ENCODE assay signal across 8 mouse cellular contexts in genomic region chr14:52196230-52197155, GRCm38 (mm10). TPM values are rescaled to one million over a fixed set of nuclear protein-coding genes. Genes with fewer than 3 reads are reported as not detected.
DNase-seq lines count a peak whose midpoint lies in the region; ATAC-seq and TF ChIP-seq lines count a peak whose summit lies in the region.

No protein-coding gene starts in this region.

- DNase-seq in layer of hippocampus, adult 11-12 months (ENCODE audit: low spot score): peak; percentile 23
- no peak for DNase-seq in layer of hippocampus, postnatal 36 days
- peak; percentile 22 for DNase-seq in CH12.LX (ENCODE audit: extremely low read depth)
- peak; percentile 6 for DNase-seq in heart, postnatal 0 days (ENCODE audit: low spot score)
- peak in 1 of 3 experiments; percentile 19 for DNase-seq in liver, embryonic 14.5 days (ENCODE audit: low read depth in 3 of 3, low spot score in 3 of 3)
- DNase-seq in spleen, postnatal 36 days (ENCODE audit: low spot score in 2 of 2): peak; percentile 8 to 11
- no peak for DNase-seq in adrenal gland, adult 2 months

- TF ChIP-seq CTCF in CH12.LX (conservative IDR thresholded peaks at IDR 0.05 in 1 of 2, IDR thresholded peaks at IDR 0.05 in 1 of 2; ENCODE audit: low read depth in 2 of 2, low read length in 2 of 2): no peak
- TF ChIP-seq CTCF in bone marrow macrophage, adult 2 months (IDR thresholded peaks at IDR 0.05; ENCODE audit: low read depth, low read length): no peak
- no peak for TF ChIP-seq CTCF in heart, postnatal 0 days (IDR thresholded peaks at IDR 0.05; ENCODE audit: low read depth)
- no peak for TF ChIP-seq CTCF in liver, embryonic 14.5 days (IDR thresholded peaks at IDR 0.05; ENCODE audit: low read depth)

- no peak for TF ChIP-seq POLR2A in CH12.LX (IDR thresholded peaks at IDR 0.05; ENCODE audit: low read depth, low read length)
- no peak for TF ChIP-seq POLR2A in bone marrow macrophage, adult 2 months (IDR thresholded peaks at IDR 0.05; ENCODE audit: borderline replicate concordance, low read depth, low read length)

- in situ Hi-C loops in CH12.LX (cut with MboI; ENCODE audit: low pct_ligation_motif_present, low pct_unique_long_range_greater_than_20kb, low sequenced_read_pairs): loop anchor here (10.0 kb wide), 1 partner anchor 138 kb away; no protein-coding TSS in a partner anchor

- peaks cover 52% of the 10 kb centered on the region for H3K79me2 ChIP-seq in CH12.LX (replicated peaks; ENCODE audit: control insufficient read depth, extremely low read depth, insufficient read depth, poor library complexity, severe bottlenecking)

- H3K36me3 ChIP-seq in CH12.LX (replicated peaks in 1 of 2; ENCODE audit: control insufficient read depth in 1 of 2, insufficient read depth in 1 of 2, low read length in 1 of 2): peaks cover 15 to 54% of the 10 kb centered on the region in 2 experiments
- H3K36me3 ChIP-seq in heart, postnatal 0 days (replicated peaks; ENCODE audit: control insufficient read depth, insufficient read depth, low read length): peaks cover 27% of the 10 kb centered on the region
- peaks cover 25% of the 10 kb centered on the region for H3K36me3 ChIP-seq in liver, embryonic 14.5 days (replicated peaks; ENCODE audit: control insufficient read depth, insufficient read depth, low read depth)

- WGBS in heart, postnatal 0 days: 1% methylated on average over 50 of the region's 59 CpGs
- WGBS in liver, embryonic 14.5 days (ENCODE audit: insufficient replicate concordance): under 1% methylated on average over 58 of the region's 59 CpGs

- no peaks in the 10 kb centered on the region for H3K27me3 ChIP-seq in CH12.LX (replicated peaks)
- no peaks in the 10 kb centered on the region for H3K27me3 ChIP-seq in heart, postnatal 0 days (ENCODE audit: control insufficient read depth, insufficient read depth, low read length)
- H3K27me3 ChIP-seq in liver, embryonic 14.5 days (ENCODE audit: control insufficient read depth, insufficient read depth, low read length): no peaks in the 10 kb centered on the region

- TF ChIP-seq RAD21 in CH12.LX (IDR thresholded peaks at IDR 0.05; ENCODE audit: low read depth, low read length): no peak

- H3K4me2 ChIP-seq in CH12.LX (ENCODE audit: insufficient read depth, low read depth, poor library complexity, severe bottlenecking): peak overlapping the region; percentile 99
- peak overlapping the region; percentile 94 for H3K4me2 ChIP-seq in heart, postnatal 0 days (ENCODE audit: low read depth, low read length)
- H3K4me2 ChIP-seq in liver, embryonic 14.5 days (ENCODE audit: low read depth): peak overlapping the region; percentile 93

- peaks cover 5 to 39% of the 10 kb centered on the region in 2 experiments; a peak in 3 of 4 replicates for H3K4me1 ChIP-seq in CH12.LX (ENCODE audit: control insufficient read depth in 1 of 2, insufficient read depth in 2 of 2)
- H3K4me1 ChIP-seq in bone marrow macrophage, adult 2 months (ENCODE audit: control insufficient read depth, insufficient read depth, low read length): peaks cover 12% of the 10 kb centered on the region
- H3K4me1 ChIP-seq in heart, postnatal 0 days (ENCODE audit: control insufficient read depth, insufficient read depth): peaks cover 11% of the 10 kb centered on the region; the same call in 1 of the 2 replicates
- H3K4me1 ChIP-seq in liver, embryonic 14.5 days (replicated peaks; ENCODE audit: control insufficient read depth in 2 of 2, insufficient read depth in 2 of 2, low read length in 1 of 2): peaks cover 30 to 33% of the 10 kb centered on the region in 2 experiments

- no peak for TF ChIP-seq EP300 in CH12.LX (IDR thresholded peaks at IDR 0.05; ENCODE audit: low read length)
- TF ChIP-seq EP300 in heart, postnatal 0 days (IDR thresholded peaks at IDR 0.05; ENCODE audit: low read depth): no peak
- TF ChIP-seq EP300 in liver, embryonic 14.5 days (IDR thresholded peaks at IDR 0.05; ENCODE audit: low read depth): no peak

- peak; percentile 21 for ATAC-seq in heart, postnatal 0 days (ENCODE audit: insufficient read depth, low read depth)
- ATAC-seq in liver, embryonic 14.5 days (ENCODE audit: insufficient read depth): peak; percentile 47

- dilution Hi-C loops in CH12.LX (cut with MboI; ENCODE audit: extremely low pct_ligation_motif_present, extremely low pct_unique_long_range_greater_than_20kb, low sequenced_read_pairs): no loop called here

- H3K9me3 ChIP-seq in CH12.LX (replicated peaks; ENCODE audit: low read length): no peaks in the 10 kb centered on the region
- H3K9me3 ChIP-seq in heart, postnatal 0 days (replicated peaks; ENCODE audit: control insufficient read depth, low read length): no peaks in the 10 kb centered on the region
- no peaks in the 10 kb centered on the region for H3K9me3 ChIP-seq in liver, embryonic 14.5 days (ENCODE audit: control insufficient read depth, low read length)

- peak overlapping the region; percentile 92 for H3K9ac ChIP-seq in CH12.LX (ENCODE audit: insufficient read depth, low read depth)
- peak overlapping the region; percentile 95 for H3K9ac ChIP-seq in heart, postnatal 0 days (replicated peaks; ENCODE audit: low read depth, low read length)
- H3K9ac ChIP-seq in liver, embryonic 14.5 days (replicated peaks): peak overlapping the region; percentile 98

- peak overlapping the region; percentile 59 to 94 (median 73) for H3K4me3 ChIP-seq in CH12.LX (replicated peaks in 1 of 3; ENCODE audit: low read depth in 2 of 3, low read length in 2 of 3, poor library complexity in 1 of 3)
- peak overlapping the region; percentile 80 for H3K4me3 ChIP-seq in bone marrow macrophage, adult 2 months (ENCODE audit: insufficient read depth, low read length)
- H3K4me3 ChIP-seq in heart, postnatal 0 days (ENCODE audit: low read depth, low read length): peak overlapping the region; percentile 96
- H3K4me3 ChIP-seq in liver, embryonic 14.5 days (ENCODE audit: insufficient read depth in 1 of 2, low read depth in 2 of 2, low read length in 2 of 2): peak overlapping the region; percentile 83 to 91

- H3K27ac ChIP-seq in CH12.LX (ENCODE audit: insufficient read depth, low read depth): peak overlapping the region; percentile 88
- peak overlapping the region; percentile 99 for H3K27ac ChIP-seq in bone marrow macrophage, adult 2 months (ENCODE audit: insufficient read depth, low read depth, low read length)
- H3K27ac ChIP-seq in heart, postnatal 0 days (ENCODE audit: low read depth): peak overlapping the region; percentile 96
- peak overlapping the region; percentile 86 for H3K27ac ChIP-seq in liver, embryonic 14.5 days

TF ChIP-seq in CH12.LX, 34 proteins besides CTCF, POLR2A, EP300 and RAD21 (continues in another document):
- TF ChIP-seq MAX (IDR thresholded peaks at IDR 0.05; ENCODE audit: low read length) (peak; percentile 70; the same call in 1 of the 2 replicates), USF2 (conservative IDR thresholded peaks at IDR 0.05; ENCODE audit: low read depth, low read length) (no peak), NRF1 (IDR thresholded peaks at IDR 0.05; ENCODE audit: low read depth, low read length) (0 out of 2 replicates have a peak, but pooled peaks have one; percentile 3), MYC (IDR thresholded peaks at IDR 0.05; ENCODE audit: low read depth, low read length) (peak; percentile 74), SMC3 (IDR thresholded peaks at IDR 0.05; ENCODE audit: low read depth, low read length) (no peak), CHD2 (IDR thresholded peaks at IDR 0.05; ENCODE audit: low read length) (no peak), ZKSCAN1 (IDR thresholded peaks at IDR 0.05; ENCODE audit: borderline replicate concordance, low read depth, low read length) (no peak), GABPA (IDR thresholded peaks at IDR 0.05; ENCODE audit: insufficient replicate concordance, low read depth, low read length) (no peak), MEF2A (IDR thresholded peaks at IDR 0.05; ENCODE audit: borderline replicate concordance, low read depth, low read length) (no peak), BHLHE40 (IDR thresholded peaks at IDR 0.05; ENCODE audit: low read depth, low read length) (peak; percentile 70), JUN (IDR thresholded peaks at IDR 0.05; ENCODE audit: insufficient read depth, low read depth, low read length) (no peak), POLR2AphosphoS2 (IDR thresholded peaks at IDR 0.05; ENCODE audit: low read depth, low read length) (no peak), ZMIZ1 (IDR thresholded peaks at IDR 0.05; ENCODE audit: low read depth, low read length) (no peak), KAT2A (IDR thresholded peaks at IDR 0.05; ENCODE audit: insufficient replicate concordance, low read length) (no peak), MXI1 (IDR thresholded peaks at IDR 0.05; ENCODE audit: low read depth, low read length) (peak; percentile 81; the same call in 1 of the 2 replicates), CHD1 (IDR thresholded peaks at IDR 0.05; ENCODE audit: low read depth, low read length) (peak; percentile 81), E2F4 (IDR thresholded peaks at IDR 0.05; ENCODE audit: insufficient replicate concordance, low read depth, low read length) (no peak), ZC3H11A (IDR thresholded peaks at IDR 0.05; ENCODE audit: low read depth, low read length) (no peak), SIN3A (IDR thresholded peaks at IDR 0.05; ENCODE audit: low read length) (peak; percentile 24; the same call in 1 of the 2 replicates), ETS1 (conservative IDR thresholded peaks at IDR 0.05; ENCODE audit: low read depth, low read length) (no peak), ELF1 (IDR thresholded peaks at IDR 0.05; ENCODE audit: low read depth, low read length) (no peak), USF1 (IDR thresholded peaks at IDR 0.05; ENCODE audit: low read depth, low read length) (no peak), NELFE (IDR thresholded peaks at IDR 0.05; ENCODE audit: low read depth, low read length) (no peak), ZNF384 (IDR thresholded peaks at IDR 0.05; ENCODE audit: low read depth, low read length) (peak; percentile 16; the same call in 1 of the 2 replicates), TBP (conservative IDR thresholded peaks at IDR 0.05; ENCODE audit: low read depth, low read length) (no peak)

RNA-seq across cellular contexts. Expression of gene Supt16, which starts 0.7 kb away (rescaled TPM):
- total RNA-seq in layer of hippocampus, postnatal 36 days (2021): 10 to 100 TPM; 52.2 to 53.9 TPM
- 64.8 and 81.7 TPM in 2 replicates for total RNA-seq in CH12.LX (2012; rRNA removed)
- total RNA-seq in CH12.LX (2014; rRNA removed): 78.6 and 88.0 TPM in 2 replicates
- polyA plus RNA-seq in CH12.LX (2012; ENCODE audit: insufficient read length, low read depth): 110 and 114 TPM in 2 replicates
- 52.0 and 52.9 TPM in 2 replicates for polyA plus RNA-seq in bone marrow macrophage, adult 2 months (2012; ENCODE audit: insufficient read depth, insufficient read length, missing spikeins)
- 10.2 and 12.6 TPM in 2 replicates for total RNA-seq in heart, postnatal 0 days (2014; rRNA removed; ENCODE audit: low replicate concordance)
- 12.9 and 14.4 TPM in 2 replicates for polyA plus RNA-seq in heart, postnatal 0 days (2015; fragmentation: Nextera tagmentation; extraction: Ambion mirVana)
- 15.4 and 25.2 TPM in 2 replicates for polyA plus RNA-seq in liver, embryonic 14.5 days (2012; rRNA removed)
- 35.6 and 39.9 TPM in 2 replicates for polyA plus RNA-seq in liver, embryonic 14.5 days (2014; fragmentation: Nextera tagmentation; extraction: Ambion mirVana)
- 10 to 100 TPM; 48.2 to 55.7 TPM for total RNA-seq in adrenal gland, adult 2 months (2021)
- 3.6 and 4.6 TPM in 2 replicates for polyA plus RNA-seq in adrenal gland, adult 2 months (2012; rRNA removed)

Comparison
In these comparisons a context has a peak if more than half of its experiments do, and no peak if none do; other contexts are left out.
1. DNase-seq: peak in layer of hippocampus, adult 11-12 months (single experiment), CH12.LX (single experiment), heart, postnatal 0 days (single experiment) and spleen, postnatal 36 days (2 of 2); none in layer of hippocampus, postnatal 36 days (0 of 2) and adrenal gland, adult 2 months (single experiment).
2. Peak in every context shown above with its lines, with median percentiles within 50 percentile points of each other: H3K27ac ChIP-seq, H3K4me2 ChIP-seq, H3K4me3 ChIP-seq and H3K9ac ChIP-seq.